Mouse (Mus musculus): Measurements from ENCODE around the gene Plcb3. TPM values are rescaled to one million over a fixed set of nuclear protein-coding genes. Genes with fewer than 3 reads are reported as not detected.

The Plcb3 gene
- polyA plus RNA-seq (2014; fragmentation: Illumina TruSeq; extraction: RNeasy Lipid Tissue Mini Kit (QIAGEN cat#74804); ENCODE audit: low read depth, low replicate concordance): 38.0 TPM

GRCm38 (mm10) chr19:6975537-6976521, at the start of gene Plcb3:
Gene Plcb3, minus strand, starts transcription at chr19:6976470.

GRCm38 (mm10) chr19:7019191-7019590, 42.9 kb upstream of the Plcb3 start, which contains the start of gene Fermt3:
Gene Fermt3, minus strand, starts transcription at chr19:7019469.

GRCm38 (mm10) chr19:6996006-6996405, 19.7 kb upstream of the Plcb3 start, which contains the start of the genes Nudt22 and Trpt1:
Gene Nudt22, minus strand, starts transcription at chr19:6996117.
Gene Trpt1, plus strand, starts transcription at chr19:6996131.

GRCm38 (mm10) chr19:6992011-6992858, 16.0 kb upstream of the Plcb3 start, which contains the start of gene Dnajc4:
Gene Dnajc4, minus strand, starts transcription at chr19:6992572.

GRCm38 (mm10) chr19:6987061-6987903, 11.0 kb upstream of the Plcb3 start, which contains the start of gene Vegfb:
Gene Vegfb, minus strand, starts transcription at chr19:6987651.

GRCm38 (mm10) chr19:6980381-6981093, 4.3 kb upstream of the Plcb3 start, which contains the start of gene Fkbp2:
Gene Fkbp2, minus strand, starts transcription at chr19:6980501.

GRCm38 (mm10) chr19:6974211-6975205, 1.8 kb downstream of the Plcb3 start, which contains the start of gene Ppp1r14b:
Gene Ppp1r14b, plus strand, starts transcription at chr19:6974968.

GRCm38 (mm10) chr19:6942249-6942691, 34.0 kb downstream of the Plcb3 start, which contains the start of gene Gpr137:
Gene Gpr137, minus strand, starts transcription at chr19:6942480.

GRCm38 (mm10) chr19:6941372-6942248, 34.7 kb downstream of the Plcb3 start, which contains the start of gene Bad:
Gene Bad, plus strand, starts transcription at chr19:6941861.

GRCm38 (mm10) chr19:6934195-6934977, 41.9 kb downstream of the Plcb3 start, which contains the start of gene Kcnk4:
Gene Kcnk4, minus strand, starts transcription at chr19:6934515.

GRCm38 (mm10) chr19:6925307-6925573, 51.0 kb downstream of the Plcb3 start, which contains the start of gene Catsperz:
Gene Catsperz, minus strand, starts transcription at chr19:6925380.

GRCm38 (mm10) chr19:6921647-6922567, 54.4 kb downstream of the Plcb3 start, which contains the start of gene Esrra:
Gene Esrra, minus strand, starts transcription at chr19:6921813.

GRCm38 (mm10) chr19:6909507-6910289, 66.6 kb downstream of the Plcb3 start, which contains the start of the genes Trmt112 and Prdx5:
Gene Trmt112, plus strand, starts transcription at chr19:6909698.
Gene Prdx5, minus strand, starts transcription at chr19:6910106.

